In the genomic region with DNA sequence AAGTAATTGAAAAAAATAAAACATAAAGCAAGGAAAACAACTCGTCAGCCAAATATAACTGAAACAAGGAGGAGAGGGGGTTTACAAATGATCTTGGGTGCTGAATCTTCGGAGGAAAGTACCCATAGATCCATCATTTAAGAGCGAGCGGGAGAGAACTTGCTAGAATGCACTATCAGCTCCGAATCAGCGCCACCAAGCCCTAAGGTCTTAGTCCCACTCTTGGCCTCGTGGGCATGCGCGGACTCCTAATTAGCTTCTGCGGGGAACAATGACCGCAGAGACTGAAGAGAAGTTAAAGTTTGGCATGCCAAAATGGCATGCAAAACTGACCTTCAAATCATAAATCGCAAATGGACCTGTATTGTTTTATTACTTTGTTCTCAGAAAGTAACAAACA, we compare ENCODE assay signal across 9 mouse cellular contexts. TPM values are rescaled to one million over a fixed set of nuclear protein-coding genes. Genes with fewer than 3 reads are reported as not detected.
DNase-seq lines count a peak whose midpoint lies in the region; ATAC-seq and TF ChIP-seq lines count a peak whose summit lies in the region.
"Had no signal": no experiment of that assay in that cellular context is flagged by ENCODE, and none has a peak within 500 bp of the region (broad histone marks: within the 10 kb centered on the region; RNA-seq: fewer than 3 reads in every experiment).

No protein-coding gene starts in this region.

- no peaks in the 10 kb centered on the region for H3K36me3 ChIP-seq in kidney, embryonic 16.5 days (ENCODE audit: insufficient read depth, low read length)
- no peaks in the 10 kb centered on the region for H3K36me3 ChIP-seq in hindbrain, embryonic 12.5 days
- no peaks in the 10 kb centered on the region for H3K36me3 ChIP-seq in neural tube, embryonic 12.5 days

- no peak for TF ChIP-seq CTCF in cortical plate, adult 2 months (IDR thresholded peaks at IDR 0.05; ENCODE audit: extremely low read depth, insufficient read depth, low read length)

- H3K27me3 ChIP-seq in kidney, embryonic 16.5 days (ENCODE audit: insufficient read depth, low read length) = no peaks in the 10 kb centered on the region
- peaks cover 30% of the 10 kb centered on the region for H3K27me3 ChIP-seq in hindbrain, embryonic 12.5 days
- H3K27me3 ChIP-seq in neural tube, embryonic 12.5 days (replicated peaks) = peaks cover 23% of the 10 kb centered on the region
- H3K27me3 ChIP-seq: Patski had no signal

- H3K4me1 ChIP-seq in kidney, embryonic 16.5 days (ENCODE audit: insufficient read depth, low read length) = peaks cover 28% of the 10 kb centered on the region
- peaks cover 6% of the 10 kb centered on the region for H3K4me1 ChIP-seq in cortical plate, adult 2 months (ENCODE audit: control insufficient read depth, insufficient read depth, low read length)
- H3K4me1 ChIP-seq in hindbrain, embryonic 12.5 days = peaks cover 31% of the 10 kb centered on the region
- peaks cover 13% of the 10 kb centered on the region for H3K4me1 ChIP-seq in neural tube, embryonic 12.5 days

- 0 out of 2 replicates have a peak, but pooled peaks cover 5% of the 10 kb centered on the region for H3K9me3 ChIP-seq in kidney, embryonic 16.5 days (ENCODE audit: low read length)
- H3K9me3 ChIP-seq in hindbrain, embryonic 12.5 days (replicated peaks) = no peaks in the 10 kb centered on the region
- no peaks in the 10 kb centered on the region for H3K9me3 ChIP-seq in neural tube, embryonic 12.5 days

- H3K9ac ChIP-seq in kidney, embryonic 16.5 days (replicated peaks; ENCODE audit: low read length) = no peak overlapping the region
- H3K9ac ChIP-seq in hindbrain, embryonic 12.5 days = no peak overlapping the region
- H3K9ac ChIP-seq in neural tube, embryonic 12.5 days = no peak overlapping the region

- peak overlapping the region; percentile 67 for H3K4me3 ChIP-seq in kidney, embryonic 16.5 days (ENCODE audit: low read length)
- peak overlapping the region; percentile 91 for H3K4me3 ChIP-seq in cortical plate, adult 2 months (ENCODE audit: insufficient read depth, low read length)
- H3K4me3 ChIP-seq in hindbrain, embryonic 12.5 days = peak overlapping the region; percentile 67
- 0 out of 2 replicates have a peak overlapping the region, but pooled peaks have one; percentile 2 for H3K4me3 ChIP-seq in neural tube, embryonic 12.5 days

- no peak for TF ChIP-seq POLR2A in cortical plate, adult 2 months (IDR thresholded peaks at IDR 0.05; ENCODE audit: extremely low read depth, insufficient read depth, low read length)

- H3K27ac ChIP-seq in kidney, embryonic 16.5 days (ENCODE audit: low read length) = no peak overlapping the region
- no peak overlapping the region for H3K27ac ChIP-seq in cortical plate, adult 2 months (ENCODE audit: insufficient read depth, low read length)
- H3K27ac ChIP-seq in hindbrain, embryonic 12.5 days = no peak overlapping the region
- H3K27ac ChIP-seq in neural tube, embryonic 12.5 days = no peak overlapping the region

- H3K4me2 ChIP-seq in kidney, embryonic 16.5 days (replicated peaks; ENCODE audit: low read depth, low read length) = peak overlapping the region; percentile 83
- H3K4me2 ChIP-seq in hindbrain, embryonic 12.5 days (replicated peaks) = peak overlapping the region; percentile 100
- peak overlapping the region; percentile 100 for H3K4me2 ChIP-seq in neural tube, embryonic 12.5 days (replicated peaks)

- 46% methylated on average over 12 of the region's 12 CpGs for WGBS in kidney, embryonic 16.5 days
- WGBS in hindbrain, embryonic 12.5 days = 49% methylated on average over 12 of the region's 12 CpGs
- WGBS in neural tube, embryonic 12.5 days = 37% methylated on average over 12 of the region's 12 CpGs

- DNase-seq in kidney, adult 9 months = no peak
- DNase-seq in urinary bladder, adult 18-20 months (ENCODE audit: low spot score in 2 of 2) = no peak
- DNase-seq in thymus, postnatal 36 days = no peak
- no peak for DNase-seq in heart, adult 9 months (ENCODE audit: low spot score in 2 of 2)

- ATAC-seq in kidney, embryonic 16.5 days (ENCODE audit: low FRiP score, low TSS enrichment) = no peak
- no peak for ATAC-seq in hindbrain, embryonic 12.5 days (ENCODE audit: low FRiP score)
- ATAC-seq in neural tube, embryonic 12.5 days (ENCODE audit: low FRiP score, low read depth) = no peak
- ATAC-seq: Patski had no signal

RNA-seq across cellular contexts. Expression of gene Vgll4, which starts 2.2 kb away (rescaled TPM):
- polyA plus RNA-seq in kidney, embryonic 16.5 days (2015; fragmentation: Nextera tagmentation; extraction: Ambion mirVana) = 114 and 123 TPM in 2 replicates
- polyA plus RNA-seq in cortical plate, adult 2 months (2012; rRNA removed) = 42.8 and 44.8 TPM in 2 replicates
- 94.2 and 94.3 TPM in 2 replicates for polyA plus RNA-seq in hindbrain, embryonic 12.5 days (2016; fragmentation: Nextera tagmentation; extraction: Ambion mirVana)
- polyA plus RNA-seq in neural tube, embryonic 12.5 days (2016; fragmentation: Nextera tagmentation; extraction: Ambion mirVana) = 81.7 and 85.3 TPM in 2 replicates

Comparison
In these comparisons a context has a peak if more than half of its experiments do, and no peak if none do; other contexts are left out.
1. H3K4me3 ChIP-seq: peak in every context shown above with its lines; median percentile 91 in cortical plate, adult 2 months; 67 in kidney, embryonic 16.5 days; 67 in hindbrain, embryonic 12.5 days; 2 in neural tube, embryonic 12.5 days.